Mouse (Mus musculus) heart, adult 8-10 months (tissue): ENCODE data around the gene Tmem199. TPM values are rescaled to one million over a fixed set of nuclear protein-coding genes. Genes with fewer than 3 reads are reported as not detected.

Source experiments
- DNase-seq: peaks from one replicate; pipeline ENCODE4 v3.0.0; 2022; ENCODE audit warnings: low spot score
- total RNA-seq, 4 experiments: library from RNA; stranded (reverse); gene quantifications; 2 replicates each; pipeline ENCODE4 v1.2.4; 2022

Tmem199 gene
- total RNA-seq, 4 experiments from 2014 or later: 11.2 to 12.9 (median 12.5) TPM

GRCm38 (mm10) chr11:78528714-78529113, 16.7 kb upstream of the Tmem199 start:
- no peak for DNase-seq

GRCm38 (mm10) chr11:78524838-78525237, 12.9 kb upstream of the Tmem199 start:
- no peak for DNase-seq

- DNase-seq: no peak
Observed at GRCm38 (mm10) chr11:78523241-78523955, 11.4 kb upstream of the Tmem199 start.

- peak; percentile 44 for DNase-seq
Observed at GRCm38 (mm10) chr11:78522481-78522997, 10.6 kb upstream of the Tmem199 start.

GRCm38 (mm10) chr11:78521880-78522279, 9.9 kb upstream of the Tmem199 start:
- no peak for DNase-seq

- no peak for DNase-seq
Observed at GRCm38 (mm10) chr11:78518931-78519330, 7.0 kb upstream of the Tmem199 start.

- no peak for DNase-seq
Observed at GRCm38 (mm10) chr11:78515549-78516325, 3.8 kb upstream of the Tmem199 start.

- no peak for DNase-seq
Observed at GRCm38 (mm10) chr11:78513106-78513790, 1.3 kb upstream of the Tmem199 start.

GRCm38 (mm10) chr11:78509148-78509547, 2.8 kb downstream of the Tmem199 start:
- DNase-seq: no peak

GRCm38 (mm10) chr11:78505430-78505829, 6.5 kb downstream of the Tmem199 start:
- no peak for DNase-seq

- no peak for DNase-seq
Observed at GRCm38 (mm10) chr11:78502909-78503650, 8.9 kb downstream of the Tmem199 start, which contains the start of gene Sebox. TSS of gene Sebox (plus strand) at chr11:78503447.

GRCm38 (mm10) chr11:78501529-78501928, 10.4 kb downstream of the Tmem199 start:
- DNase-seq: no peak

- no peak for DNase-seq
Observed at GRCm38 (mm10) chr11:78500623-78501202, 11.3 kb downstream of the Tmem199 start.

GRCm38 (mm10) chr11:78499543-78499942, 12.4 kb downstream of the Tmem199 start:
- DNase-seq: no peak

- DNase-seq: peak; percentile 39
Observed at GRCm38 (mm10) chr11:78499004-78499403, 13.0 kb downstream of the Tmem199 start, which contains the start of gene Vtn. TSS of gene Vtn (plus strand) at chr11:78499091.

GRCm38 (mm10) chr11:78497544-78498522, 14.1 kb downstream of the Tmem199 start, which contains the start of gene Sarm1:
TSS of gene Sarm1 (minus strand) at chr11:78497754.
- peak; percentile 91 for DNase-seq

- DNase-seq: no peak
Observed at GRCm38 (mm10) chr11:78497071-78497541, 14.9 kb downstream of the Tmem199 start.

- no peak for DNase-seq
Observed at GRCm38 (mm10) chr11:78495904-78496303, 16.1 kb downstream of the Tmem199 start.

- DNase-seq: no peak
Observed at GRCm38 (mm10) chr11:78490781-78491241, 21.2 kb downstream of the Tmem199 start.
